Mouse (Mus musculus): ENCODE measurements at regions not wholly inside any gene's neighbourhood (a gene's known extent, or its start where the extent isn't known, plus 50 kb on each side); places are given as distances from the start of the nearest gene placed in this dataset.

DNA sequence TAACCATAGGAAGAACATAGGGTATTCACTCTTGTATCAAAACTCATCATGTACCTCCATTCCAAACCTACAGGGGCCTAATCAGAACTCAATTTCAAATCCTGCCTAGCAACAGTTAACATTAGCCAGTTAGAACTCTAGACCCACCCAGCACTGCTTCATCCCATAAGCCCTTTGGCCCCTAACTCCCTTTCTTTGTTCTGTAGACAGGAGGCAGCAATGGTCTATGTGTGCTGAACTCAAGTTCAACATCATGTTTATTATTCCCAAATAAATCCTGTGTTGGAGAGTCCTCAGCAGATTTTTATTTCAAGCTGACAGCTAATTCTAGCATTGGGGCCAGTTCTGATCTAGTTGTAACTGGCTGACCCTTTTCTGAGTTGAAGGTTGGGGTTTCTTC, 112.2 kb downstream of the Ipo8 start:
- ATAC-seq (ENCODE audit: extremely low read depth, insufficient number of reproducible peaks, low FRiP score, poor library complexity, severe bottlenecking), result no peak

DNA sequence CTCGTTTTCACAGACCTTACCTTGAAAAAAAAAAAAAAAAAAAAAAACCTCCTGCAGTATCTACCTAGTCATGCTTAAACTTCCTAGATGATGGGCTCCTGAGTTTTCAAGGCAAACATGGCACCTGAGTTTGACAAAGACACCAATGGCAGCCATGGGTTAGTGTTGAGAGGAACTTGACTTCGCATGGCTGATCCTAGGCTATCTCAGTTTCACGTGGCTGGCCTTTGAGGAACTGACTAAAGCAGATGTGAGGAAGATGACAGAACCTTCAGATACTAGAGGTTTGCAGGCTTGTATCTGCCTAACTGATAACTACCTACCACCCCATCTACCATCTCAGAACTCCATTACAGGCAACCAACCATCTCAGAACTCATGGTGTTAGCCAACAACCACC, 120.9 kb downstream of the Ipo8 start:
- peak; percentile 60; the same call in 1 of the 2 replicates for ATAC-seq (ENCODE audit: extremely low read depth, insufficient number of reproducible peaks, low FRiP score, poor library complexity, severe bottlenecking)

DNA sequence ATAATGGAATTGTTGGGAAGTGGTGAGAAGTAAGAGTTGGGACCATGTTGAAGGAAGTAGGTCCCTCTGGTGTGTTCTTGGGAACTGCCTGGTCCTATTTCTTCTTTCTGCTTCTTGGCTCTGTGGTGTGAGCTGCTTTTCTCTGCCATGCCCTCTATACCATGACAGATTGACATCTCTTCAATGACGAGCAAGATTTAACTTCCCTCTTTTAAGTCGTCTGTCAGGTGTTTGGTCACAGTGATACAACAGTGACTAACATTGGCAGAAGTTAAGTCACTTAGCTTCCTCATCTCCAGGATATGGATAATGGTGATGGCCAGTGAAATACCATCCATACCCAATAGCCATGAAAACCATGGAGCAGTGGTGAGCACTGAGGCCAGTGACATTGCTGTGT, 122.9 kb downstream of the Ipo8 start:
- no peak for ATAC-seq (ENCODE audit: extremely low read depth, insufficient number of reproducible peaks, low FRiP score, poor library complexity, severe bottlenecking)

DNA sequence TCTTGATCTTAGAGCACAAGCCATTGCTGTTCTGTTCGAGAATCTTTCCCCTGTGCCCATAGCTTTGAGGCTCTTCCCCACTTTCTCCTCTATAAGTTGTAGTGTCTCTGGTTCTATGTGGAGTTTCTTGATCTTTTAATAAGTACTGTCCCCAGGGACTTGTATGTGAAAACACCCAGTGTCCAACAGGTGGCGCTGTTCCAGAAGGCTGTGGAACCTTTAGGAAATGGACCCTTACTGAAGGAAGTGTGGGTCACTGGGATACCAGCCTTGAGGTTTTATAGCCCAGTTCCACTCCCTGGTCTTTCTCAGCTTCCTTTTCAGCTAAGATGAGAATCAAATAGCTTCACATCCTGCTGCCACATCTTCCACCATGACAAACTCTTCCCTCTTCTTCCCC, 125.6 kb downstream of the Ipo8 start:
- ATAC-seq (ENCODE audit: extremely low read depth, insufficient number of reproducible peaks, low FRiP score, poor library complexity, severe bottlenecking), result no peak

DNA sequence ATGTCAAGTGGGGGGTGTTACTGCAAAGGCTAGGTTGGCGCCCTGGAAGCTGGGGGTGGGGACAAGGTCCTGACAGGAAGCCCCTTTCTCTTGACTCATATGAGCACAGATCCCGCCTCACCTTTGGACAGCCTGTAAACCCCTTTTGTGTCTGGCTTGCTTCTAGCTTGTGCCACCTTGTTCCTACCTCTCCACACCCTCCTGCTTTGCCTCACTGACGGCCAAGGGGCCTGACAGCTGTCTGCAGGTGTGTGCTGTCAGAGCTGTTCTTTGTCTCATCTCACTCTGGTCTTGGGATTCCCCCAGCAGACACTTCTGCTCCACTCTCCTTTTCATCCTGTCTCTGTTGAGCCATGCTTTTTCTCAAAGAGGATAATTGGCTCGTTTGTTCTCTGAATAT, 137.9 kb downstream of the Ipo8 start:
- no peak for ATAC-seq (ENCODE audit: extremely low read depth, insufficient number of reproducible peaks, low FRiP score, poor library complexity, severe bottlenecking)

DNA sequence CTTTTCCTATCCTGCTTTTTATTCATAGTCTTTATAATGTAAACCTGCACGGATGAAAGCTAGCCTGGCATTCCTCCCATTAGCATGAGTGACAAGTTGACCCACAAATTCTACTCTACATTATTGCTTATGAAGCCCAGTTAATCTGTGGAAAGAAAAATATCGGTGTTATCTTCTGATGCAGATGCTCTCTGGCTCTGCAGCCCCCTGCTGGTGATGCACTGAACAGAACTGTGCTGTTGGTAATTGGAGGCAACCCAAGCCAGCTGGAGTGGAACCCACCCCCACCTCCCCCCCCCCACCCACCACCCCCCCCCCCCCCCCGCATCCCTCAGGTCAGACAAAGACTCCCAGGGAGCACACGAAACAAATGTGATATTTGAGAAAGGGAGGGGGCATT, 143.5 kb downstream of the Ipo8 start:
- no peak for ATAC-seq (ENCODE audit: extremely low read depth, insufficient number of reproducible peaks, low FRiP score, poor library complexity, severe bottlenecking)

DNA sequence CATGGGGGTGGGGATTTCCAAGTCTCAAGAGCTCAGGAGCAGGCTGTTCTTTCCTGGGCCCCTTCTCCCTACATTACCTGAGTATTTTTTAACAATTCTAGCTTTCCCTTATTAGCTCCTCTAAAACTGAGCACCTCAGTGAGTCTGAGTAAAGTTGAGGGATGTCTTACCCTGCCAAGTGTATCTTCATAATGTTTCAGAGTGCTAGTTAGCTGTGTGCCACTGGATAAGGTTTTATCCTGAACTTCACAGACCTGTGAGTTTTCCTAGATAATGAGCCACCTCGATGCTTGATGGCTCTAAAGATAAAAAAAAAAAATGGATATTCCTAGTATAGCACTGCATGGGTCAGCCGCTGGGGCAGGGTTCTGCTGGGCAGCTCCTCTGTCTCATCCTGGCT, 171.1 kb downstream of the Ipo8 start:
- no peak for ATAC-seq (ENCODE audit: extremely low read depth, insufficient number of reproducible peaks, low FRiP score, poor library complexity, severe bottlenecking)

DNA sequence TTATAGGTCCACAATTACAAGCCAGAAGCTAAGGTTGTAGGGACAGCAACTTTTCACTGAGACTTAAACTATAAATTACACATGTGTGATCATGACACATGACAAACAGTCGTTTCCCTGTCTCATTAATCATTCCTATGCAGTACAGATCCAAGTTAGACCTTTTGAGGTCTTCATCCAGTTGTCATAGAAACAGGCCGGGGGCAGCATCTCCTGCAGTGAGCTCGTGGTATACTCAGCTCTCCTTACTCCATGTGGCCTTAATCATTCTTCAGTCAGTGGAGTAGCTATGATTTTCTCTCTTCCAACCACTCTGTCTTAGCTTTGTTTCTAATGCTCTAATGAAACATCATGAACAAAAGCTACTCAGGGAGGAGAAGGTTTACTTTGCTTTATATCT, 178.1 kb downstream of the Ipo8 start:
- no peak for ATAC-seq (ENCODE audit: extremely low read depth, insufficient number of reproducible peaks, low FRiP score, poor library complexity, severe bottlenecking)

DNA sequence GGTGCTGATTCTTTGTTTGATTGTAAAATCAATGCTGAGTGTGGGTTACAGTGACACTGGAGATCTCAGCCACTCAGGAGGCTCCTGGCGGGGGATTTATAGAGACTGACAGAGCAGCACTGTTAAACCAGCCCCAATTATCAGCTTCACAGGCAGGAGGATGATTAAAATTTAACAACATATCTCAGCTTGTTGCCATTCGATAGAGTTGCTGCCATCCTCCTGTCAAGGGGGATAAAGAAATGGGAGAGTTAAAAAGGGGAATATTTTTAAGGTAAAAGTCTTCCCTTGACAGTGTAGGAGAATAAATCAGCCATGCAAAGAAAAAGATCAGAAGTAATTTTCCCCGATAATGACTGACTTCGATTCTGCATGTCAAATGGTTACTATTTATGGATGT, 178.8 kb downstream of the Ipo8 start:
- no peak for ATAC-seq (ENCODE audit: extremely low read depth, insufficient number of reproducible peaks, low FRiP score, poor library complexity, severe bottlenecking)

DNA sequence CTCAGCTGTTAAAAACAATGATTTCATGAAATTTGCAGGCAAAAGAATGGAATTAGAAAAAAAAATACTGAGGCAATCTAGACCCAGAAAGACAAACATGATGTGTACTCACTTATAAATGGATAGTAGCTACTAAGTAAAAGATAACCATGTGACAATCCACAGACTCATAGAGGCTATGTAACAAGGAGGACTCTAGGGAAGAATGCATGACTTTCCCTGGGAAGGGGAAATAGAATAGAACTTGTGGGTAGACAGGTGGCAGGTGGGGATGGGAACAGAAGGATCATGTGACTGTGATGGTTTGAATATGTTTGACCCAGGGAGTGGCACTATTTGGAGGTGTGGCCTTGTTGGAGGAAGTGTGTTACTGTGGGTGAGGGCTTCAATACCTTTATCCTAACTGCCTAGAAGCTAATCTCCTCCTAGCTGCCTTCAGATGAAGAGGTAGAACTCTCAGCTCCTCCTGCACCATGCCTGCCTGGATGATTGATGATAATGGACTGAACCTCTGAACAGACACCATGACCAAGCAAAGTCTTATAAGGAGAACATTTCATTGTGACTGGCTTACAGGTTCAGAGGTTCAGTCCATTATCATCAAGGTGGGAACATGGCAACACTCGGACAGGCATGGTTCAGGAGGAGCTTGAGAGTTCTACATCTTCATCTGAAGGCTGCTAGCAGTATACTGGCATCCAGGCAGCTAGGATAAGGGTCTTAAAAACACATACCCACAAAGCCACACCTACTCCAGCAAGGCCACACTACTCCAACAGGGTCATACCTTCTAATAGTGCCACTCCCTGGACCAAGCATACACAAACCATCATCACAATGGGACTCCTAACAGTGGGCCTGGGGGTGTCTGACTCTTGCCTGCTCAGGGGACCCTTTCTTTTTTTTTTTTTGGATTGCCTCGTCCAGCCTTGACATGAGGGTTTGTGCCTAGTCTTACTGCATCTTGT, 183.6 kb downstream of the Ipo8 start:
- no peak for ATAC-seq (ENCODE audit: extremely low read depth, insufficient number of reproducible peaks, low FRiP score, poor library complexity, severe bottlenecking)

DNA sequence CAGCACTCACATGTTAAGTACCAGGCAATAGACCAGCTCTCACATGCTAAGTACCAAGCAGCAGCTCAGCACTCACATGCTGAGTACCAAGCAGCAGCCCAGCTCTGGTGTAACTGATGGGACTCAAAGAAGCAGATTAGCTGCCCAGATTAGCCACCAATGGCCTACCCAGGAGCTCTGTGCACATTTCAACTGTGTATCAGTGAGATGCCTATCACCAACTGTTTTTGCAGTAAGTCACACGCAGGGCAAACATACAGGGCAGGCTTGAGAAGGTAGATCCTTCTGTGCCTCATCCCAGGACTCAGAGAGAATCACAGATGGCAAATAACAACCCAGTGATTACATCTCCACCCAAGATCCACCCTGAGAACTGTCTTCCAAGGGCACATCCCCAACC, 190.7 kb downstream of the Ipo8 start:
- ATAC-seq (ENCODE audit: extremely low read depth, insufficient number of reproducible peaks, low FRiP score, poor library complexity, severe bottlenecking), result no peak

DNA sequence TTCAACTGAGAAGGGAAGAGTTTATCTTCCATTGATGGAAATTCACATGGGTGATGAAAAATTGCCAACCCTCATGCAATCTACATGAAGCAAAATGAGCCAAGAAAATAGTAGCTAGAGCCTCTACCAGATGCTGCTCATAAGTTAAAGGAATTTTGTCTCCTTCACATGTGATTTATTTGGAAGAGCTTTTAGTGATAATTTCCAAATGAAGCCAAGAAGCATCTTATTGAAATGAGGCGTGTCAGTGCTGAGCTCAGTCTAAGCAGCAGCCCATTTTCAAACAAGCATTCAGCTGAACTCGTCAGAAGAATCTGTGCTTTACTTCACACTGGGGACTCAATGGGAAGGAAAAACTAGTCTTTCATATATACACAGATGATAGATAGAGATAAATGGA, 190.0 kb upstream of the Tmtc1 start:
- no peak for ATAC-seq (ENCODE audit: extremely low read depth, insufficient number of reproducible peaks, low FRiP score, poor library complexity, severe bottlenecking)

DNA sequence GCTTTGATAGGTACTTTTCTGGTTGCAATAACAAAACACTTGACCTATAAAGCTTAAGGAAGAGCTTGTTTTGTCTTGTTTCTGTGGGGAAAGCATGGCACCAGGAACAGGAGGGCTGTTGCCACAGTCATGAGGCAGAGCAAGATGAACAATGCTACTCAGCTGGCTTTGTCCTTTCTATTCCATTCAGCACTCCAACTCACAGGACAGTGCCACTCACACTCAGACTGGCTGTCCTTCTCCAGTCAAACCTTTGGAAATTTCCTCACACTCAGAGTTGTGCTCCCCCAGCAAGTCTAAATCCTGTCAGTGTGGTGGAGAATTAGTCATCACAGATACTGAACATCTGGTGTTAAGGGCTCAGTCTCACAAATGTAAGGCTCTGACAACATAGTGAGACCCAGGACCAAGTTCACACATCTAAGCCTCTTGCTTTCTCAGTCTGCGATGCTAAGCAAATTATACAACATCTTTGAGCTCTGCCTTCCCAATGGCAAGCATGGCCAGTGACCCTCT, 183.0 kb upstream of the Tmtc1 start:
- ATAC-seq (ENCODE audit: extremely low read depth, insufficient number of reproducible peaks, low FRiP score, poor library complexity, severe bottlenecking), result no peak

DNA sequence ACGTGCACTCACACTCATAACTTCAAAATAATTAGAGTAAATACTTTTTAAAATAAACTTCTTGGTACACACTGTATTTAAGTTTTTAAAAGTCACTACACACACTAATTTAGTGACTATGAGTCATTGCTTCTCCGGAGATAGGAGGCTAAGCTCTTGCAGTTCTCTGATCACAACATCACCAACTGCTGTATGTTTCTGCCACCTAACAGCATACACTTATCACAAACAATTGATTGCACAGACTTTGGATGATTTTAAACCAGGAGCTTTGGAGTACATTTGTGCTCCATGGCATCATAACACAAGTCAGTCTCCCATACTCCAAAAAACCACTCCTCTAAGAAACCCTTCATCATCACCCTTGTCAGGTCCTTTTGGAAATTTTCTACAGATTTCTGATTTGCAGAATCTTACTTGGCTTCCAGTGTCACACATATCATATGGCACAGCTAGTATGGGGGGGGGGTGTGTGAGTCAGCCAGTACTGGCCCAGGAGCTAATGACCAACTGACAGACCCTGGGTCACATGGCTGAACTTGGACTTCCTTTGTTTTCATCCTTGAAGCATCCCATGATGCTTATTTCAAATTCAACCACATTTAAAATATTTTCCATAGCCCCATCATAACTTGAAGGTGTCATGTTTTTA, 179.1 kb upstream of the Tmtc1 start:
- ATAC-seq (ENCODE audit: extremely low read depth, insufficient number of reproducible peaks, low FRiP score, poor library complexity, severe bottlenecking), result no peak

DNA sequence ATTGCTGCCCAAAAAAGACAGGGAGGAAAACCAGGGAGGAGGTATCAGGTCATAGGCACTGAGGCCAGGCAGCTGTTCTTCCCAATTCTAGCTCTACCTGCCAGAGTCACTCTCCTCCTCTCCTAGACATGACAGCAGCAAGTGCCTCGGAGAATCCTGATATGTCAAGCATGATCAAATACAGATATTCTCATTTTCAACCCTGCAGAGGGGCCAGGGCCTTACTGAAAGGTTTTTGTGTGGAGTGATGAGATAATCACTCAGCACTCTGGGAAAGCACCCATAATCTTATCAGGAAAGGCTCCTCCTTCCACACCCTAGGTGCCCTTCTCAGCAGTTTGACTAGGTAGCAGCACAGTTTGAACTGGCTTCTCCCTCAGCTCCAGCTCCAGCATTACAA, 175.8 kb upstream of the Tmtc1 start:
- no peak for ATAC-seq (ENCODE audit: extremely low read depth, insufficient number of reproducible peaks, low FRiP score, poor library complexity, severe bottlenecking)

DNA sequence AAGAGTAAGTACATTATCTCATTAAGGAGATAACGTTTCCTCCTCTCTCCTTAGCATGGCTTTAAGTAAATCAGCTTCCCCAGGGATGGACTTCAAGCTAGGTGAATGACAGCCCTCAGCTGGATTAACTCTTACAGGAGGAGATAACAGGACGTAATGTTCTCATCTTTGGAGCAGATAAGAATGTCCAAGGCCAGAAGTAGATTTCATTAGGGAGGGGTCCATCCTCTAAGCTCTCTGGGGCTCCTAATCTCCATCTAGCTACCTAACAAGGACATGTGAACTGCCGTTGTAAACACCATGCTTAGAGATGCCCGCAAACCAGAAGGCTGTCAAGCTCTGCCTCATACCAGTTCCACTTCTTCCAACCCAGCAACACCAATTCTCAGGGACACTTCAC, 171.7 kb upstream of the Tmtc1 start:
- no peak for ATAC-seq (ENCODE audit: extremely low read depth, insufficient number of reproducible peaks, low FRiP score, poor library complexity, severe bottlenecking)

DNA sequence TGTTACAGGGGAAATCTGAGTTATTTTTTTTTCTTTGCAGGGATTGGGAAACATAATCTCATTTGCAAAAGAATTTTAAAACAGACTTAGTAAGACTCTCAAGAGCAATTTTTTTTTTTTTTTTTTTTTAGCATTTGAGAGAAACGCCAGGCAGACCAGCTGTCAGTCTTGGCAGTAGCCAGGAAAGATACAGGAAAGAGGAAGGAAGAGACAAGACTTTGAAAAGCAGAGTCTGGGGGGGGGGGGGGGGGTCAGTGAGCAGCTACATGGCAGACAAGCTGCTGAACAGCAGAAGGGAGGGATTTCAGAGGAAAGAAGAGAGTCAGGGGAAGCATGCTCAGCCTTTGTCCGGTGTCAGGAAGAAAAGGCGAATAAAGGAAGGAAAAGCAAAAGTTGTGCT, 171.3 kb upstream of the Tmtc1 start:
- no peak for ATAC-seq (ENCODE audit: extremely low read depth, insufficient number of reproducible peaks, low FRiP score, poor library complexity, severe bottlenecking)

DNA sequence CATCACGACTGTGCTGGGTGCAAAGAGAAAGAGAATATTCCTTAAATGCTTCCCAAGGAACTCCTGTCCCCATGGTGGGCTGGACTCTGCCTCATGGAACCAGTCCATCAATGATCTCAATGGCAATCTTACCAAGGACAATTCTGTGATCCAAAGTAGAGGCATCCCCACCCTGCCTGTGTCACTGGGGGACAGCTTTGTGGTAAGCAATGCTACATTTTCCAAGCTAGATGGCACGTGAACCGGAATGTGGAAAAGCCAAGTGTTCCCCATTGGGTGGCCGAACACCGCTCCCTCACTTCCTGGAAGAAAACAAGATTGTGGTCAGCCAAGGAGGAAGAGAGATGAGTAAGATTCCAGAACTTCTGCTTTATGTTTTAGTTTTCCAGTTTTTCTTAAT, 164.7 kb upstream of the Tmtc1 start:
- ATAC-seq (ENCODE audit: extremely low read depth, insufficient number of reproducible peaks, low FRiP score, poor library complexity, severe bottlenecking), result no peak

DNA sequence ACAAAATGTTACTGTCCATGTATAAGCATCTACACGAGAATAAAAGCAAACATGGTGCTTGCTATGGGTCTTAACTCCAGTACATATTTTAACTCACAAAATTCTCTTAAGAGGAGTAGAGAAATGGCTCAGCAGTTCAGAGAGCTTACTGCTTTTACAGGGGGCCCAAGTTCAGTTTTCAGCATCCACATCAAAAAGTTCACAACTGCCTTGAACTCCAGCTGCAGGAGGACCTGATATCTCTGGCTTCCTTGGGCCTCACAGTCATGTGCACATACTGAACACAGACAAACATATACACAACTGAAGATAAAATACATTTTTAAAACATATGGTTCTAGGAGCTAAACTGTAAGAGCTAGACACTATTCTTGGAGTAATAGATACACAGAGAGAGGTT, 161.0 kb upstream of the Tmtc1 start:
- ATAC-seq (ENCODE audit: extremely low read depth, insufficient number of reproducible peaks, low FRiP score, poor library complexity, severe bottlenecking), result no peak

DNA sequence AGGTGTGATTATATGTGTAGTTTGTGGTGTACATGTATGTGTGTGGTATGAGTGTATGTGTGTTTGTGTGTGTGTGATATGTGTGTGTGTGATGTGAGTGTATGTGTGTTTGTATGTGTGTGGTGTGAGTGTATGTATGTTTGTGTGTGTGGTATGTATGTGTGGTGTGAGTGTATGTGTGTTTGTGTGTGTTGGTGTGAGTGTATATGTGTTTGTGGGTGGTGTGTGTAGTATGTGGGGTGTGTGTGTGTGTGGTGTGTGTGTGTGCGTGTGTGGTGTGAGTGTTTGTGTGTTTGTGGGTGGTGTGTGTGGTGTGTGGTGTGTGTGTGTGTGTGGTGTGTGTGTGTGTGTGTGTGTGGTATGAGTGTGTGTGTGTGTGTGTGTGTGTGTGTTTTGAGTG, 160.6 kb upstream of the Tmtc1 start:
- ATAC-seq (ENCODE audit: extremely low read depth, insufficient number of reproducible peaks, low FRiP score, poor library complexity, severe bottlenecking), result no peak
